Mouse (Mus musculus) testis, adult 10 weeks (tissue): ENCODE results near the gene Zc2hc1c. TPM values are rescaled to one million over a fixed set of nuclear protein-coding genes. Genes with fewer than 3 reads are reported as not detected.

Experiments used
- polyA plus RNA-seq: library from polyadenylated mRNA; stranded (reverse); fragments of 350-450 nt; fragmentation: Illumina TruSeq; extraction: RNeasy Lipid Tissue Mini Kit (QIAGEN cat#74804); gene quantifications from one replicate; pipeline ENCODE4 v1.2.3, GENCODE M21; 2014; ENCODE audit warnings: low read depth, low replicate concordance

The Zc2hc1c gene
- polyA plus RNA-seq: 6.6 TPM

DNA sequence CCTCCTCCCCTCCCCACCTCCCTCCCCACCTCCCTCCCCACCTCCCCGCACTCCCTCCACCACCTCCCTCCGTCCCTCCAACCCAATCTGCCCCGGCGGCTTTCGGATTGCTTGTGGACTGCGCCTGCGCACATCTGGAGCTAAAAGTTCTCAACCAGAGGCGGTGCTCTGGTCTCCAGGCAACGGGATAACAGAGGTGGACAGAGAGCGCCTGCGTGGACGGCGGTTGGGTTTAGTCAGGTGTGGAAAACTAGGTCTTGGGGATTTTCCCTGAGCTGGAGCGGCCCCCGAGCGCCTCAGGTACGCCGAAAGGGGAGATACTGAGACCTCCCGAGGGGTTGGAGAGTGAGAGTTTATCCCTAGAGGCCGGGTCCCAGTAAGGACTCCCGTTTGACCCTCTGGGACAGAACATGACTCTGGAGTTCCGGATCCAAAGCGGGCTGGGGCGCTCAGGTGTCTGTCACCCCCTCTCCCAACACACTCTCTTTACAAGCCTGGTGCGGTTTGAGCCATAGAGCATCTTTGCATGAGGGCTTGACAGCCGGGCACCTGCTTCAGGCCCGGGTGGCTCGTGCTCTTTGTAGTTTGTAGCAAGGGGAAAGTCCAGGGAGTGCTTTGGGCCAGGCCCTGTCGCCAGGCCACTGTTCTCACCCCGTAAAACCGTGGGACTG is at the start of gene Zc2hc1c:
Zc2hc1c (plus strand) TSS at position 106 of the 671 bp plus-strand sequence.

DNA sequence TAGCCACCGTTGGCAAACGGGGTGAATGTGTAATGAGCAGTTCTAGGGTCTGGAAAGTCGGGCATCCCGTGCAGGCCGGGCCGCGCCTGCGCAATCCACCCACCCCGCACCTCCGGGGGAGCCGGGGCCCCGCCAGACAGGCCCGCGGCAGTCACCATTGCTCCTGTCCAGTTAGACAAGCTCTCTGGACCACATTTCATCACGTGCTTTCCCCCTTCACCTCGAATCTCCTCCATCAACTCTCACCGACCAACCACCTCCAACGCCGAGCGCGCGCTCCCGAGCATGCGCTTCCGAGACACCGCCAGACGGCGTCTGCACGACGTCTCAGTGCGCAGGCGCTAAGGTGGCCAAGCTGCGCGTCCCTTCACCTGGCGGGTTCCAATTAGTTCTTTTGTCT is 18.1 kb upstream of the Zc2hc1c start, which contains the start of gene Mlh3:
Mlh3 (minus strand) TSS at position 281 of the 400 bp plus-strand sequence.

DNA sequence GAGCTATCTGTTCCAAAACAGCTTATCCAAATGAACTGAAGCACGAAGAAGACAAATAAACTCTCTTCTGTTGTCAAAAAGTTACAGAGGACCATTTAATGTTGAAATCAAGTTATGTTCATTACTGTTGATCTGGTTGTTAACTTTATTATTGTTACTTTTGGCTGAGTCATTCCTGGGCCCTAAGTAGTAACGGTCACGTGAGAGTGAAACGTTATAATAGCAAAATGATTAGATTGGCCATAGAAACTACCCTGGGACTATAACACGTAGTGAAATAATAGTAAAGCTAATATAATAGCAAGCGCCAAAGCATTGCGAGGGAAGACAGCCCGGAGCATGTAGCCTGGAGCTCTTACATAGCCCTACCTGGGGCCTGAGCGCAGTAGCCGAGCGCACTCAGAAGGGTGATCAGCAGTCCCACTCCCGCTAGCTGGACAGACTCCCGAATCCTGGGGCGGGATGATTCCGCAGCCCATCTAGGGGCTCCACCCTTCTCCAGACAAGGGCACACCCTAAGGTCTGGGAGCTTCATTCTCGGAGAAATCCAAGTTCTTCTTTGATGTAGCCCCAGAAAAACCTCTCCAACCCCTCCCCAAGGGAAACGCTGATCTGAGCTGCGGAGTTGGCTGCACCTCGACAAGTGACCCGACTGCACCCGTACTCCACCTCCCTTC is 444 bp upstream of the Zc2hc1c start, which contains the start of gene Acyp1:
Acyp1 (minus strand) TSS at position 630 of the 677 bp plus-strand sequence.

DNA sequence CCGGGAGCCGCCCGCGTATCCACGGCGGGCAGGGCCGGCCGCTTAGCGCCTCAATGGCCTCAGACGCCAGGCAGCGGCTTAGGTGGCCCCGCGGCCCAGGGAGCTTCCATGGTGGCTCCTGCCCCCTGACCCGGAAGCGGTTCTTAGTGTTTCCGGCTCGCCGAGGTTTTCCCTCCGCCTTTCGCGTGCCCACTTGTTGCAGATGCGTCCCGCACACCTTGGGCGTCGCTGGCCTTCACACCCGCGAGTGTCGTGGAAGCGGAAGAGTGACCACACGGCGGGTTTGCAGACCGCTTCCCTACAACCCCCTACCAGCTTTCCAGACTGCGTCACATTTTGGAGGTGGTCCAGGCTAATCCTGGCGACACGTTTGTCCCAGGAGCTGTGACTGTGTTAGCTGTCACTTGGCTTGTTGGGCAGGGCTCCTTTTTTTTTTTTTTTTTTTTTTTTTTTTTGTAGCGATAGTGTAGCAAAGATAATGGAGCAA is 50.9 kb downstream of the Zc2hc1c start, which contains the start of gene Nek9:
Nek9 (minus strand) TSS at position 120 of the 487 bp plus-strand sequence.

Other genes with a start within 250 kb of the Zc2hc1c start
- gene Prox2, start 177.8 kb upstream of the Zc2hc1c start, polyA plus RNA-seq: 5.3 TPM
- 85.8 TPM for gene Dlst, start 177.8 kb upstream of the Zc2hc1c start, polyA plus RNA-seq
- gene Rps6kl1, start 137.3 kb upstream of the Zc2hc1c start, polyA plus RNA-seq: not detected
- 2.1 TPM for gene Pgf, start 110.8 kb upstream of the Zc2hc1c start, polyA plus RNA-seq
- gene Eif2b2, start 69.1 kb upstream of the Zc2hc1c start, polyA plus RNA-seq: 4.6 TPM
- gene Mlh3, start 18.0 kb upstream of the Zc2hc1c start, polyA plus RNA-seq: 41.0 TPM
- 163 TPM for gene Acyp1, start 153 bp upstream of the Zc2hc1c start, polyA plus RNA-seq
- gene Nek9, start 50.8 kb downstream of the Zc2hc1c start, polyA plus RNA-seq: 27.9 TPM
- gene Tmed10, start 86.3 kb downstream of the Zc2hc1c start, polyA plus RNA-seq: 175 TPM
- gene Fos, start 185.3 kb downstream of the Zc2hc1c start, polyA plus RNA-seq: 0.34 TPM